In genomic region chr19:29100261-29100660, GRCm38 (mm10) we compare ENCODE assay signal across 8 mouse cellular contexts. TPM values are rescaled to one million over a fixed set of nuclear protein-coding genes. Genes with fewer than 3 reads are reported as not detected.
DNase-seq lines count a peak whose midpoint lies in the region; ATAC-seq and TF ChIP-seq lines count a peak whose summit lies in the region.

No protein-coding gene starts in this region.

- ATAC-seq in forebrain, embryonic 14.5 days = no peak
- no peak for ATAC-seq in liver, embryonic 15.5 days (ENCODE audit: insufficient read depth)
- ATAC-seq in inflammation-experienced regulatory T-cells, adult 6 months = no peak

- peaks cover 0 to 20% of the 10 kb centered on the region in 2 experiments; a peak in 3 of 4 replicates for H3K4me1 ChIP-seq in CH12.LX (ENCODE audit: control insufficient read depth in 1 of 2, insufficient read depth in 2 of 2)
- H3K4me1 ChIP-seq in forebrain, embryonic 14.5 days (ENCODE audit: control insufficient read depth, insufficient read depth, low read length) = peaks cover 5% of the 10 kb centered on the region
- H3K4me1 ChIP-seq in liver, embryonic 15.5 days (replicated peaks) = peaks cover 39% of the 10 kb centered on the region

- TF ChIP-seq RAD21 in CH12.LX (IDR thresholded peaks at IDR 0.05; ENCODE audit: low read depth, low read length) = no peak

- peak overlapping the region; percentile 82 for H3K4me2 ChIP-seq in CH12.LX (ENCODE audit: insufficient read depth, low read depth, poor library complexity, severe bottlenecking)
- H3K4me2 ChIP-seq in forebrain, embryonic 14.5 days (ENCODE audit: low read length) = peak overlapping the region; percentile 88
- peak overlapping the region; percentile 97 for H3K4me2 ChIP-seq in liver, embryonic 15.5 days

- no peaks in the 10 kb centered on the region for H3K9me3 ChIP-seq in CH12.LX (replicated peaks; ENCODE audit: low read length)
- no peaks in the 10 kb centered on the region for H3K9me3 ChIP-seq in forebrain, embryonic 14.5 days (replicated peaks; ENCODE audit: control insufficient read depth, low read length)
- no peaks in the 10 kb centered on the region for H3K9me3 ChIP-seq in liver, embryonic 15.5 days (replicated peaks)

- H3K36me3 ChIP-seq in CH12.LX (replicated peaks in 1 of 2; ENCODE audit: control insufficient read depth in 1 of 2, insufficient read depth in 1 of 2, low read length in 1 of 2) = peaks cover 0 to 13% of the 10 kb centered on the region in 2 experiments
- no peaks in the 10 kb centered on the region for H3K36me3 ChIP-seq in forebrain, embryonic 14.5 days (ENCODE audit: control insufficient read depth, insufficient read depth, low read length)
- peaks cover 6% of the 10 kb centered on the region; the same call in 1 of the 2 replicates for H3K36me3 ChIP-seq in liver, embryonic 15.5 days (replicated peaks)

- dilution Hi-C loops in CH12.LX (cut with MboI; ENCODE audit: extremely low pct_ligation_motif_present, extremely low pct_unique_long_range_greater_than_20kb, low sequenced_read_pairs) = no loop called here

- peaks cover 3% of the 10 kb centered on the region for H3K27me3 ChIP-seq in CH12.LX (replicated peaks)
- H3K27me3 ChIP-seq in forebrain, embryonic 14.5 days (replicated peaks; ENCODE audit: control insufficient read depth, insufficient read depth, low read length) = no peaks in the 10 kb centered on the region
- no peaks in the 10 kb centered on the region for H3K27me3 ChIP-seq in liver, embryonic 15.5 days

- H3K9ac ChIP-seq in CH12.LX (ENCODE audit: insufficient read depth, low read depth) = 0 out of 2 replicates have a peak overlapping the region, but pooled peaks have one; percentile 18
- peak overlapping the region; percentile 72 for H3K9ac ChIP-seq in forebrain, embryonic 14.5 days (ENCODE audit: low read length)
- H3K9ac ChIP-seq in liver, embryonic 15.5 days = peak overlapping the region; percentile 71

- in situ Hi-C loops in CH12.LX (cut with MboI; ENCODE audit: low pct_ligation_motif_present, low pct_unique_long_range_greater_than_20kb, low sequenced_read_pairs) = no loop called here

- H3K27ac ChIP-seq in CH12.LX (ENCODE audit: insufficient read depth, low read depth) = no peak overlapping the region
- no peak overlapping the region for H3K27ac ChIP-seq in forebrain, embryonic 14.5 days (ENCODE audit: low read depth, low read length)
- H3K27ac ChIP-seq in liver, embryonic 15.5 days (replicated peaks) = no peak overlapping the region

- TF ChIP-seq CTCF in CH12.LX (conservative IDR thresholded peaks at IDR 0.05 in 1 of 2, IDR thresholded peaks at IDR 0.05 in 1 of 2; ENCODE audit: low read depth in 2 of 2, low read length in 2 of 2) = no peak

- peak overlapping the region in 1 of 3 experiments; percentile 99 for H3K4me3 ChIP-seq in CH12.LX (replicated peaks in 1 of 3; ENCODE audit: low read depth in 2 of 3, low read length in 2 of 3, poor library complexity in 1 of 3)
- H3K4me3 ChIP-seq in forebrain, embryonic 14.5 days (ENCODE audit: low read depth, low read length) = peak overlapping the region; percentile 64
- peak overlapping the region; percentile 73 for H3K4me3 ChIP-seq in liver, embryonic 15.5 days (replicated peaks)

- TF ChIP-seq POLR2A in CH12.LX (IDR thresholded peaks at IDR 0.05; ENCODE audit: low read depth, low read length) = no peak

- WGBS in forebrain, embryonic 14.5 days = 20% methylated on average over 8 of the region's 8 CpGs
- 37% methylated on average over 8 of the region's 8 CpGs for WGBS in liver, embryonic 15.5 days (ENCODE audit: insufficient replicate concordance)

- no peak for TF ChIP-seq EP300 in CH12.LX (IDR thresholded peaks at IDR 0.05; ENCODE audit: low read length)

- peak; percentile 10 for DNase-seq in embryo, embryonic 10.5 days (ENCODE audit: low spot score)
- DNase-seq in embryo, embryonic 11 days = no peak
- no peak for DNase-seq in CH12.LX (ENCODE audit: extremely low read depth)
- no peak for DNase-seq in forebrain, embryonic 14.5 days (ENCODE audit: low spot score)
- DNase-seq in c-Kit-positive CD71-positive TER-119-positive erythroid progenitor cells, embryonic 14.5 days (ENCODE audit: low spot score) = no peak
- DNase-seq in spleen, postnatal 10 days (ENCODE audit: low spot score in 2 of 2) = no peak

- H3K79me2 ChIP-seq in CH12.LX (replicated peaks; ENCODE audit: control insufficient read depth, extremely low read depth, insufficient read depth, poor library complexity, severe bottlenecking) = peaks cover 36% of the 10 kb centered on the region

TF ChIP-seq in CH12.LX, 34 proteins besides CTCF, POLR2A, EP300 and RAD21:
- TF ChIP-seq CHD2 (IDR thresholded peaks at IDR 0.05; ENCODE audit: low read length) (no peak), ZNF384 (IDR thresholded peaks at IDR 0.05; ENCODE audit: low read depth, low read length) (no peak), MEF2A (IDR thresholded peaks at IDR 0.05; ENCODE audit: borderline replicate concordance, low read depth, low read length) (no peak), IRF4 (IDR thresholded peaks at IDR 0.05; ENCODE audit: low read depth, low read length) (no peak), PAX5 (IDR thresholded peaks at IDR 0.05; ENCODE audit: low read length) (no peak), HCFC1 (IDR thresholded peaks at IDR 0.05; ENCODE audit: low read depth, low read length) (no peak), ZMIZ1 (IDR thresholded peaks at IDR 0.05; ENCODE audit: low read depth, low read length) (no peak), SMC3 (IDR thresholded peaks at IDR 0.05; ENCODE audit: low read depth, low read length) (no peak), GABPA (IDR thresholded peaks at IDR 0.05; ENCODE audit: insufficient replicate concordance, low read depth, low read length) (no peak), ETS1 (conservative IDR thresholded peaks at IDR 0.05; ENCODE audit: low read depth, low read length) (no peak)
TF ChIP-seq in CH12.LX: peak in this region for 0.

RNA-seq across cellular contexts. Expression of gene Rcl1, which starts 0.9 kb away (rescaled TPM):
- total RNA-seq in CH12.LX (2012; rRNA removed) (63.4 and 80.2 TPM in 2 replicates), CH12.LX (2014; rRNA removed) (103 and 109 TPM in 2 replicates)
- 104 and 126 TPM in 2 replicates for polyA plus RNA-seq in CH12.LX (2012; ENCODE audit: insufficient read length, low read depth)
- 34.8 and 35.1 TPM in 2 replicates for polyA plus RNA-seq in forebrain, embryonic 14.5 days (2014; fragmentation: Nextera tagmentation; extraction: Ambion mirVana)
- 65.8 and 69.2 TPM in 2 replicates for polyA plus RNA-seq in liver, embryonic 15.5 days (2015; fragmentation: Nextera tagmentation; extraction: Ambion mirVana)
- 10 to 100 TPM; 21.7 to 27.0 (median 22.1) TPM for polyA plus RNA-seq in inflammation-experienced regulatory T-cells, adult 6 months (2017; shearing (Covaris generic))

RNA-seq across cellular contexts. Expression of gene Ak3, which starts 52.5 kb away (rescaled TPM):
- total RNA-seq in CH12.LX (2012; rRNA removed) (21.3 TPM in 2 replicates), CH12.LX (2014; rRNA removed) (33.9 and 36.0 TPM in 2 replicates)
- polyA plus RNA-seq in CH12.LX (2012; ENCODE audit: insufficient read length, low read depth) = 36.5 and 38.8 TPM in 2 replicates
- polyA plus RNA-seq in forebrain, embryonic 14.5 days (2014; fragmentation: Nextera tagmentation; extraction: Ambion mirVana) = 76.8 and 83.2 TPM in 2 replicates
- 44.9 and 45.7 TPM in 2 replicates for polyA plus RNA-seq in liver, embryonic 15.5 days (2015; fragmentation: Nextera tagmentation; extraction: Ambion mirVana)
- 10 to 100 TPM; 13.7 to 24.2 (median 17.2) TPM for polyA plus RNA-seq in inflammation-experienced regulatory T-cells, adult 6 months (2017; shearing (Covaris generic))

Comparison
In these comparisons a context has a peak if more than half of its experiments do, and no peak if none do; other contexts are left out.
1. H3K9ac ChIP-seq: peak in every context shown above with its lines; median percentile 72 in forebrain, embryonic 14.5 days; 71 in liver, embryonic 15.5 days; 18 in CH12.LX.